Comparison of ENCODE assay signal across 14 mouse cellular contexts in the genomic region with DNA sequence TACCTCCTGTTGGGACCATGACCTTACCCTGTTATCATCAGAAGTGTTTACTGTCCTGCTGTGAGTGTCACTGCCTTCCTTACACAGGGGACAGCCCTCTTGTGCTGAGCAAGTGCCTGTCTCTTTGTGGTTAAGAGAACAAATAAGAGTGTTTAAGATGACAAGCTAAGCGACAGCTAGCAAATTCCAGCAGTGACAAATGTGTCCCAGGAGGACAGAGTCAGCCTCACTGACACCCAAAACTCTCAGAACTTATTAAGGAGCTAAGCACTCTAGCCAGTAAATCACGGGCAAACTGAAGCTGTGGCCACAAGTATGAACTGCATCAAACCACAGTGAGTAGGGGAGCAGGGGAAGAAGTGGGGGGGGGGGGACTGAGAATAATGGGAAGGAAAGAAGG. TPM values are rescaled to one million over a fixed set of nuclear protein-coding genes. Genes with fewer than 3 reads are reported as not detected.
A peak's percentile ranks its signal among the peaks of the same experiment; 100 is the strongest.
DNase-seq lines count a peak whose midpoint lies in the region; ATAC-seq and TF ChIP-seq lines count a peak whose summit lies in the region.
"Had no signal": no experiment of that assay in that cellular context is flagged by ENCODE, and none has a peak within 500 bp of the region (broad histone marks: within the 10 kb centered on the region; RNA-seq: fewer than 3 reads in every experiment).

No protein-coding gene starts in this region.

- no peak overlapping the region for H3K4me3 ChIP-seq in hindbrain, embryonic 10.5 days
- no peak overlapping the region for H3K4me3 ChIP-seq in hindbrain, embryonic 14.5 days (replicated peaks; ENCODE audit: low read length)
- no peak overlapping the region for H3K4me3 ChIP-seq in C2C12 (ENCODE audit: insufficient read depth, poor library complexity, severe bottlenecking)
- H3K4me3 ChIP-seq in embryonic facial prominence, embryonic 14.5 days (ENCODE audit: low read depth, low read length), result no peak overlapping the region
- no peak overlapping the region for H3K4me3 ChIP-seq in forebrain, embryonic 10.5 days
- H3K4me3 ChIP-seq: liver, embryonic 12.5 days; myocyte had no signal

- peaks cover 22% of the 10 kb centered on the region for H3K4me1 ChIP-seq in hindbrain, embryonic 10.5 days (replicated peaks)
- peaks cover 16% of the 10 kb centered on the region; the same call in 1 of the 2 replicates for H3K4me1 ChIP-seq in hindbrain, embryonic 14.5 days (replicated peaks; ENCODE audit: control insufficient read depth, insufficient read depth, low read length)
- H3K4me1 ChIP-seq in embryonic facial prominence, embryonic 14.5 days (ENCODE audit: control insufficient read depth, insufficient read depth, low read length), result no peaks in the 10 kb centered on the region
- peaks cover 9% of the 10 kb centered on the region for H3K4me1 ChIP-seq in forebrain, embryonic 10.5 days

- DNase-seq in hindbrain, embryonic 10.5 days (ENCODE audit: low spot score), result no peak
- DNase-seq in hindbrain, embryonic 14.5 days (ENCODE audit: low spot score), result no peak
- DNase-seq in embryonic facial prominence, embryonic 14.5 days (ENCODE audit: low spot score), result no peak
- DNase-seq in kidney, postnatal 36 days, result peak; percentile 20 to 28
- DNase-seq in forebrain, embryonic 10.5 days (ENCODE audit: extremely low spot score, low spot score), result no peak
- no peak for DNase-seq in layer of hippocampus, postnatal 25 days (ENCODE audit: extremely low spot score in 1 of 2, low spot score in 1 of 2)
- no peak for DNase-seq in left cerebral cortex, postnatal 10 days (ENCODE audit: extremely low spot score in 1 of 2, low spot score in 2 of 2)
- DNase-seq: adrenal gland, postnatal 25 days; cerebellum, adult 11-12 months had no signal

- TF ChIP-seq CTCF in C2C12 (IDR thresholded peaks at IDR 0.05; ENCODE audit: control insufficient read depth, insufficient read depth, insufficient read length), result no peak

- peak overlapping the region; percentile 63 for H3K27ac ChIP-seq in hindbrain, embryonic 10.5 days
- H3K27ac ChIP-seq in hindbrain, embryonic 14.5 days, result no peak overlapping the region
- peak overlapping the region; percentile 81 for H3K27ac ChIP-seq in embryonic facial prominence, embryonic 14.5 days (replicated peaks; ENCODE audit: low read depth, low read length)
- H3K27ac ChIP-seq in forebrain, embryonic 10.5 days, result no peak overlapping the region
- H3K27ac ChIP-seq: liver, embryonic 12.5 days had no signal

- no peaks in the 10 kb centered on the region for H3K36me3 ChIP-seq in hindbrain, embryonic 10.5 days
- no peaks in the 10 kb centered on the region for H3K36me3 ChIP-seq in hindbrain, embryonic 14.5 days (replicated peaks; ENCODE audit: control insufficient read depth, insufficient read depth)
- no peaks in the 10 kb centered on the region for H3K36me3 ChIP-seq in C2C12 (ENCODE audit: control insufficient read depth, insufficient read depth)
- H3K36me3 ChIP-seq in embryonic facial prominence, embryonic 14.5 days (ENCODE audit: control insufficient read depth, insufficient read depth, low read length), result no peaks in the 10 kb centered on the region
- H3K36me3 ChIP-seq in forebrain, embryonic 10.5 days (replicated peaks), result no peaks in the 10 kb centered on the region
- H3K36me3 ChIP-seq: liver, embryonic 12.5 days had no signal

- H3ac ChIP-seq in C2C12 (ENCODE audit: control insufficient read depth, insufficient read length, low read depth), result no peak overlapping the region

- no peak overlapping the region for H3K4me2 ChIP-seq in hindbrain, embryonic 14.5 days (replicated peaks)
- H3K4me2 ChIP-seq in embryonic facial prominence, embryonic 14.5 days (ENCODE audit: low read depth, low read length), result no peak overlapping the region
- H3K4me2 ChIP-seq: liver, embryonic 12.5 days had no signal

- no peak for ATAC-seq in hindbrain, embryonic 14.5 days (ENCODE audit: low FRiP score)
- ATAC-seq in embryonic facial prominence, embryonic 14.5 days (ENCODE audit: low read depth), result no peak
- ATAC-seq: liver, embryonic 12.5 days had no signal

- no peaks in the 10 kb centered on the region for H3K79me2 ChIP-seq in C2C12 (ENCODE audit: control insufficient read depth, insufficient read depth)

- H3K27me3 ChIP-seq in hindbrain, embryonic 10.5 days (ENCODE audit: insufficient read depth, poor library complexity, severe bottlenecking), result peaks cover 5% of the 10 kb centered on the region; the same call in 1 of the 2 replicates
- no peaks in the 10 kb centered on the region for H3K27me3 ChIP-seq in hindbrain, embryonic 14.5 days (ENCODE audit: control insufficient read depth, insufficient read depth, low read length)
- no peaks in the 10 kb centered on the region for H3K27me3 ChIP-seq in C2C12 (ENCODE audit: control insufficient read depth, insufficient read depth, insufficient read length)
- no peaks in the 10 kb centered on the region for H3K27me3 ChIP-seq in embryonic facial prominence, embryonic 14.5 days (replicated peaks; ENCODE audit: control insufficient read depth, insufficient read depth, low read length)
- no peaks in the 10 kb centered on the region for H3K27me3 ChIP-seq in forebrain, embryonic 10.5 days (ENCODE audit: poor library complexity, severe bottlenecking)

- H3K9ac ChIP-seq in hindbrain, embryonic 14.5 days, result no peak overlapping the region
- peak overlapping the region; percentile 20; the same call in 1 of the 2 replicates for H3K9ac ChIP-seq in embryonic facial prominence, embryonic 14.5 days (ENCODE audit: low read depth, low read length)
- H3K9ac ChIP-seq: liver, embryonic 12.5 days had no signal

- 41% methylated on average over 2 of the region's 2 CpGs for WGBS in hindbrain, embryonic 10.5 days
- WGBS in hindbrain, embryonic 14.5 days, result 37% methylated on average over 2 of the region's 2 CpGs
- 21% methylated on average over 2 of the region's 2 CpGs for WGBS in embryonic facial prominence, embryonic 14.5 days
- WGBS in forebrain, embryonic 10.5 days, result 58% methylated on average over 2 of the region's 2 CpGs

- intact Hi-C loops in left cerebral cortex, postnatal 10 days (cut with DNase I), result no loop called here

- H3K9me3 ChIP-seq in hindbrain, embryonic 10.5 days, result no peaks in the 10 kb centered on the region
- no peaks in the 10 kb centered on the region for H3K9me3 ChIP-seq in hindbrain, embryonic 14.5 days (ENCODE audit: control insufficient read depth, low read length)
- no peaks in the 10 kb centered on the region for H3K9me3 ChIP-seq in embryonic facial prominence, embryonic 14.5 days (ENCODE audit: control insufficient read depth, low read length)
- no peaks in the 10 kb centered on the region for H3K9me3 ChIP-seq in forebrain, embryonic 10.5 days
- H3K9me3 ChIP-seq: liver, embryonic 12.5 days had no signal

- no peaks in the 10 kb centered on the region for H3K79me3 ChIP-seq in C2C12 (ENCODE audit: low read depth)

TF ChIP-seq in C2C12, 6 proteins besides CTCF, POLR2A, EP300 and RAD21:
- no peak for TF ChIP-seq USF1 (IDR thresholded peaks at IDR 0.05; ENCODE audit: low read depth)
- no peak for TF ChIP-seq MYOD1 (IDR thresholded peaks at IDR 0.05; ENCODE audit: control insufficient read depth, insufficient read length, low read depth)
- no peak for TF ChIP-seq MAX (IDR thresholded peaks at IDR 0.05)
- TF ChIP-seq MYOG (IDR thresholded peaks at IDR 0.05; ENCODE audit: control insufficient read depth, extremely low read depth, insufficient read length), result no peak
- TF ChIP-seq CEBPB (IDR thresholded peaks at IDR 0.05; ENCODE audit: low read depth), result no peak
- peak; percentile 7 for TF ChIP-seq FOSL1 (IDR thresholded peaks at IDR 0.05; ENCODE audit: insufficient read depth, low read length, poor library complexity, severe bottlenecking)

RNA-seq across cellular contexts. Expression of a gene that starts 17.6 kb away (rescaled TPM):
- not detected in 2 replicates for polyA plus RNA-seq in hindbrain, embryonic 10.5 days (2016; fragmentation: Nextera tagmentation; extraction: Ambion mirVana)
- polyA plus RNA-seq in hindbrain, embryonic 14.5 days (2014; fragmentation: Nextera tagmentation; extraction: Ambion mirVana), result not detected in 2 replicates
- 0.04 TPM for polyA plus RNA-seq in C2C12 (2012; fragmentation: generic; extraction: Trizol)
- polyA plus RNA-seq in embryonic facial prominence, embryonic 14.5 days (2014; fragmentation: Nextera tagmentation; extraction: Ambion mirVana), result not detected in 2 replicates
- not detected in 2 replicates for polyA plus RNA-seq in forebrain, embryonic 10.5 days (2016; fragmentation: Nextera tagmentation; extraction: Ambion mirVana)
- not detected for total RNA-seq in layer of hippocampus, postnatal 25 days (2021)
- not detected for total RNA-seq in left cerebral cortex, postnatal 10 days (2021)
- total RNA-seq: adrenal gland, postnatal 25 days; layer of hippocampus, postnatal 10 days had no signal
- polyA plus RNA-seq: heart, postnatal 0 days; liver, embryonic 12.5 days; myocyte had no signal

RNA-seq across cellular contexts. Expression of a gene that starts 24.0 kb away (rescaled TPM):
- not detected in 2 replicates for polyA plus RNA-seq in hindbrain, embryonic 10.5 days (2016; fragmentation: Nextera tagmentation; extraction: Ambion mirVana)
- not detected in 2 replicates for polyA plus RNA-seq in hindbrain, embryonic 14.5 days (2014; fragmentation: Nextera tagmentation; extraction: Ambion mirVana)
- not detected for polyA plus RNA-seq in C2C12 (2012; fragmentation: generic; extraction: Trizol)
- polyA plus RNA-seq in embryonic facial prominence, embryonic 14.5 days (2014; fragmentation: Nextera tagmentation; extraction: Ambion mirVana), result not detected in 2 replicates
- not detected in 2 replicates for polyA plus RNA-seq in forebrain, embryonic 10.5 days (2016; fragmentation: Nextera tagmentation; extraction: Ambion mirVana)
- total RNA-seq in layer of hippocampus, postnatal 25 days (2021), result not detected
- total RNA-seq in left cerebral cortex, postnatal 10 days (2021), result not detected
- total RNA-seq: adrenal gland, postnatal 25 days; layer of hippocampus, postnatal 10 days had no signal
- polyA plus RNA-seq: heart, postnatal 0 days; liver, embryonic 12.5 days; myocyte had no signal

RNA-seq across cellular contexts. Expression of a gene that starts 46.7 kb away (rescaled TPM):
- polyA plus RNA-seq in hindbrain, embryonic 10.5 days (2016; fragmentation: Nextera tagmentation; extraction: Ambion mirVana), result not detected in 2 replicates
- polyA plus RNA-seq in hindbrain, embryonic 14.5 days (2014; fragmentation: Nextera tagmentation; extraction: Ambion mirVana), result not detected in 2 replicates
- polyA plus RNA-seq in C2C12 (2012; fragmentation: generic; extraction: Trizol), result not detected
- polyA plus RNA-seq in embryonic facial prominence, embryonic 14.5 days (2014; fragmentation: Nextera tagmentation; extraction: Ambion mirVana), result not detected in 2 replicates
- polyA plus RNA-seq in forebrain, embryonic 10.5 days (2016; fragmentation: Nextera tagmentation; extraction: Ambion mirVana), result not detected in 2 replicates
- total RNA-seq in layer of hippocampus, postnatal 25 days (2021), result not detected
- not detected for total RNA-seq in left cerebral cortex, postnatal 10 days (2021)
- total RNA-seq: adrenal gland, postnatal 25 days; layer of hippocampus, postnatal 10 days had no signal
- polyA plus RNA-seq: heart, postnatal 0 days; liver, embryonic 12.5 days; myocyte had no signal

RNA-seq across cellular contexts. Expression of a gene that starts 52.6 kb away (rescaled TPM):
- 0.63 and 1.1 TPM in 2 replicates for polyA plus RNA-seq in hindbrain, embryonic 10.5 days (2016; fragmentation: Nextera tagmentation; extraction: Ambion mirVana)
- polyA plus RNA-seq in hindbrain, embryonic 14.5 days (2014; fragmentation: Nextera tagmentation; extraction: Ambion mirVana), result 6.4 and 7.3 TPM in 2 replicates
- 2.0 TPM for polyA plus RNA-seq in C2C12 (2012; fragmentation: generic; extraction: Trizol)
- polyA plus RNA-seq in embryonic facial prominence, embryonic 14.5 days (2014; fragmentation: Nextera tagmentation; extraction: Ambion mirVana), result 3.0 and 3.3 TPM in 2 replicates
- polyA plus RNA-seq in forebrain, embryonic 10.5 days (2016; fragmentation: Nextera tagmentation; extraction: Ambion mirVana), result 0.51 and 1.00 TPM in 2 replicates
- total RNA-seq in layer of hippocampus, postnatal 25 days (2021), result 10 to 100 TPM; 40.7 to 41.8 TPM
- 10 to 100 TPM; 15.3 to 15.8 TPM for total RNA-seq in left cerebral cortex, postnatal 10 days (2021)

Comparison
In these comparisons a context has a peak if more than half of its experiments do, and no peak if none do; other contexts are left out.
1. H3K27ac ChIP-seq: peak in hindbrain, embryonic 10.5 days (single experiment) and embryonic facial prominence, embryonic 14.5 days (single experiment); none in hindbrain, embryonic 14.5 days (single experiment) and forebrain, embryonic 10.5 days (single experiment).
2. DNase-seq: peak in kidney, postnatal 36 days (2 of 2); none in hindbrain, embryonic 10.5 days (single experiment), hindbrain, embryonic 14.5 days (single experiment), embryonic facial prominence, embryonic 14.5 days (single experiment), forebrain, embryonic 10.5 days (single experiment), layer of hippocampus, postnatal 25 days (0 of 2) and left cerebral cortex, postnatal 10 days (0 of 2).